Mouse (Mus musculus): ENCODE results near the gene Nrxn1.

DNA sequence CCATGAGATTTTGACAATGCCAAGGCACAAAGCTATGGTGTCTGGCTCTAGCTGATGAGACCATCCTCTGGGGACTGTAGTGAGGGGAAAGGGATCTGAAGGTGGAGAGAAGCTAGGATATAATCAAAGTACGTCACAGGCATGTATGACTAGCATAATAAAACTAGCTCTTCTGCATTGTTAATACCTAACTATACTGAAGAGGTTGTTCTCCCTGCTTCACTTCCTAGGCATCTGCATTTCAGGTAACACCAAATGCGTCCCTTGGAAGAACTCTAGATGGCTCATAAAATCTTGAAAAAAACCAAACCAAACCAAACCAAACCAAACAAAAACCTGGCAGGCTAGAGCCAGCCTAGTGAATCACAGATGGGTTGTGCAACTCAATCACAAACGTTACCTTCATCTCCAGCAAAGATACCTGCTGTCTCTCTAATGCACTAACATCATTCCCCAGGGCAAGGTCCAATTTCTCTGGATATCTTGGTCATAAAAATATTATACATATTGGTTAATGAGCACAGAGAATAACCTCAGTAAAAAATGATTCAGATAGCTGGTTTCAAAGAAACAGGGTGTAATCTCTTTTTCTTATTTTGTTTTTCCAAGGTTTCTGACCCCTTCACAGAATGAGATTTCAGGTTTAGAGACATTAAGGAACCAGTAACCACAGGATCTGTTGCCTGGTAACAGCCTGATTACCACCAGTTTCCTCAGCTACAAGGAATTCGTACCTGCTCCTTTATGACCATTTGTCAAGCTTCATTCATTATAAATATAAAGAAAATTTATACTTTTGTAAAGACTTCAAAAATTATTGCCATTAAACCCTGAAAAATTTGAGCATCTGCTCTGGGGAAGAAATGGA, 256.5 kb downstream of the Nrxn1 start:
- TF ChIP-seq MYOG (IDR thresholded peaks at IDR 0.05; ENCODE audit: control insufficient read depth in 1 of 3, insufficient read depth in 1 of 3, insufficient read length in 2 of 3, low read depth in 2 of 3) (no peak), POLR2A (IDR thresholded peaks at IDR 0.05; ENCODE audit: insufficient read length, low read depth) (no peak), USF1 (IDR thresholded peaks at IDR 0.05; ENCODE audit: low read depth) (no peak), POLR2AphosphoS2 (IDR thresholded peaks at IDR 0.05; ENCODE audit: insufficient read length, low read depth) (no peak), MAX (IDR thresholded peaks at IDR 0.05; ENCODE audit: low read depth) (no peak), MYOD1 (IDR thresholded peaks at IDR 0.05; ENCODE audit: control insufficient read depth in 1 of 3, insufficient read length in 2 of 3, low read depth in 2 of 3) (no peak)
